Mouse (Mus musculus) monocyte, adult 5-6 weeks (primary cell): ENCODE measurements around the gene Rhbdl3. TPM values are rescaled to one million over a fixed set of nuclear protein-coding genes. Genes with fewer than 3 reads are reported as not detected.
"Not testable (repeated sequence)": the region's sequence is repeated elsewhere in the genome, so short reads cannot be mapped to it uniquely, and the experiment has no call there.

ENCODE experiments used
- ATAC-seq: fragments of 153-309, 156-312 bp; replicated peaks from 2 replicates; pipeline ENCODE4 v1.8.0; 2017; ENCODE audit warnings: mild to moderate bottlenecking; ENCODE audit not compliant: low TSS enrichment, insufficient number of reproducible peaks, severe bottlenecking, poor library complexity, low FRiP score
- total RNA-seq: library from RNA; stranded (forward); fragments of 200-1000, 200-491, 200-594 nt; gene quantifications from 3 replicates; pipeline ENCODE4 v1.2.3, GENCODE M21; 2017

Gene Rhbdl3
- total RNA-seq, 1 experiment from 2014 or later, result not detected

DNA sequence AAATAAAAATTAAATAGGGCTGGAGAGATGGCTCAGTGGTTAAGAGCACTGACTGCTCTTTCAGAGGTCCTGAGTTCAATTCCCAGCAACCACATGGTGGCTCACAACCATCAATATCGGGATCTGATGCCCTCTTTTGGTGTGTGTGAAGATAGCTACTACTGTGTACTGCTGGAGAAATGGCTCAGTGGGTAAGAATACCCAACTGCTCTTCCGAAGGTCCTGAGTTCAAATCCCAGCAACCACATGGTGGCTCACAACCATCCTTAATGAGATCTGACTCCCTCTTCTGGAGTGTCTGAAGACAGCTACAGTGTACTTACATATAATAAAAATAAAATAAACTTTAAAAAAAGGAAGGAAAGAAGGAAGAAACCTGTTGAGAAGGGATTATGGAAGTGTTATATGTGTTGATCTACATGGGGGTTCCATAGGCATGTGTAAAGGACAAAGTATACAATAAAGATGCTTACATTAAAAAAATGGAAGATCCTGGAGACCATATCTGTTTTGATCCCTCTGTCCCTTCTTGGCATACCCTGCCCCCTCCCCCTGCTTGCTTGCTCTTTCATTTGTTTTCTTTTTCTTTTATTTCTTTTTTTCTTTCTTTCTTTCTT lies 77.8 kb downstream of the Rhbdl3 start:
- not testable (repeated sequence) for ATAC-seq

- not testable (repeated sequence) for ATAC-seq
Observed at GRCm38 (mm10) chr11:80379184-80379583, 78.5 kb downstream of the Rhbdl3 start.

DNA sequence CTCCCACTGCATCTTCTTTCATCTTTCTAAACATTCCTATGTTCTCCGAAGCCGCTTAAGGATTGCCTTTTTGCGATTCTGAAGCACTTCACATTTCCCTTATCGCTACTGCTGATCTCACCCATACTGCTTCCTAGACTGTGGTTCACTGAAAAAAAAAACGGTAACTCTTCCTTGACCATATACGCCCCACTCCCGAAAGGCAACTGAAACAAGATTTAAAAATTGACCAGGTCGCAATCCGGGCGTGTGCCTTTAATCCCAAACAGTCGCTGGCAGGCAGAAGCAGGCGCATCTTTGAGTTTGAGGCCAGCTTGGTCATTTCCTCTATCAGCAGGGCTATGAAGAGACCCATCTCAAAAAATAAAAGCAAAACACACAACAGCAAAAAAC lies 81.9 kb downstream of the Rhbdl3 start:
- no peak for ATAC-seq

GRCm38 (mm10) chr11:80383019-80383625 lies 82.4 kb downstream of the Rhbdl3 start, which contains the start of gene Zfp207:
Zfp207 (plus strand) TSS chr11:80383279.
- peak; percentile 96 for ATAC-seq

GRCm38 (mm10) chr11:80383626-80384046 lies 82.9 kb downstream of the Rhbdl3 start:
- ATAC-seq, result peak; percentile 38

GRCm38 (mm10) chr11:80384461-80384860 lies 83.7 kb downstream of the Rhbdl3 start:
- no peak for ATAC-seq

DNA sequence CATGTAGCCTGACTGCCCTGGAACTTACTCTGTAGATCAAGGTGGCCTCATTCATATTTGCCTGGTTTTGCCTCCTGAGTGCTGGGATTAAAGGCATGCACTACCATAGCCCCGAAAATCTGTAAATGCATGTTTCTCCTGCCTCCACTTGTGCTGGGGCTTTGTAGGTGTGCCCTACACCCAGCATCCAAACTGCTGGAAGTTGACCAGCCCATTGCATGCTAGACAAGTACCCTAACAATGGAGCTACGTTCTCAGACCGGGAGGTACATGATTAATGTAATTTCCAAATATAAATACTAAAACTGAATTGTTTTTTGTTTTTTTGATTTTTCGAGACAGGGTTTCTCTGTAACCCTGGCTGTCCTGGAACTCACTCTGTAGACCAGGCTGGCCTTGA lies 84.3 kb downstream of the Rhbdl3 start:
- ATAC-seq, result no peak

GRCm38 (mm10) chr11:80386790-80387189 lies 86.1 kb downstream of the Rhbdl3 start:
- no peak for ATAC-seq

- ATAC-seq, result no peak
Observed at GRCm38 (mm10) chr11:80389885-80390284, 89.2 kb downstream of the Rhbdl3 start.

DNA sequence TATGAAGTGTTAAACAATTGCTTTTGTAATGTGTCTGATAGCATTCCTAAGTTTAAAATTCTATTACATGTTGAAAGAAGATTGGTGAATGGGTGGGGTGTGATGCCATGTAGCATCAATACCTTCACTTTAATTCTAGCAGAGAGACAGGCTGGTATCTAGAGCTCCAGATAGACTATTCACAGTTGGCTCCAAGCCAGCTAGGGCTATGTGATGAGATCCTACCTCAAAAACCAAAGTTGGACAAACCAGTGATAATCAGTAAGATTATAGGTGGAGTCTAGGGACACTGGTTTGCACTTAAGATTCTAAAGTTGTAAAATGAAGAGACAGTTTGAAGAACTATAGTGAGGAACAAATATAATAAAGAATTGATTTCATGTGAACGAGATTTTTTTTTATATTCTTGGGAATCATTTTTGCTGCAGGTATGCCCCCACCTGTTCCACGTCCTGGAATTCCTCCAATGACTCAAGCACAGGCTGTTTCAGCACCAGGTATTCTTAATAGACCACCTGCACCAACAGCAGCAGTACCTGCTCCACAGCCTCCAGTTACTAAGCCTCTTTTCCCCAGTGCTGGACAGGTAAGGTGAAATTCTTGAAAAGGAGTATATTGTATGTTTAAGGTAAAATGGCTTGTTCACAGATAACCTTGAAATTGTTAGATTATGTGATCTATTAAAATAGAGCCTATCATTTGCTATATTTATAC lies 90.9 kb downstream of the Rhbdl3 start:
- no peak for ATAC-seq

DNA sequence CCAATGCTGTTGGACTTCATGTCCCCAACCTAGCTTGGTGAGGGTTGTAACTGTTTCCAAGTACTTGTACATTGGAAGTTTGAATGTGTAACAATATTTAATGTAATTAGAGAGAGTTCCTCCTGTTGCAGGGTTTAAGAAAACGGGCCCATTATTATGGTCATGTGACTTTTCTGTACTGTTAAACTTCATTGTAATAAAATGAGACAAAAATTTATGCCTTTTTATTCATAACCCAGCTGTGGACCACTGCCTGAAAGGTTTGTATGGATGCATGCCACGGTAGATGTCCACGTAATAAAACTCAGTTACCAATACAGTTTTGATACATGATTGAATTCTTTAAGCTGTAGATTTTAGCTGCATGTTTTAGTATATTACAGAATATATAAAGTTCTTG lies 95.2 kb downstream of the Rhbdl3 start:
- ATAC-seq, result no peak

DNA sequence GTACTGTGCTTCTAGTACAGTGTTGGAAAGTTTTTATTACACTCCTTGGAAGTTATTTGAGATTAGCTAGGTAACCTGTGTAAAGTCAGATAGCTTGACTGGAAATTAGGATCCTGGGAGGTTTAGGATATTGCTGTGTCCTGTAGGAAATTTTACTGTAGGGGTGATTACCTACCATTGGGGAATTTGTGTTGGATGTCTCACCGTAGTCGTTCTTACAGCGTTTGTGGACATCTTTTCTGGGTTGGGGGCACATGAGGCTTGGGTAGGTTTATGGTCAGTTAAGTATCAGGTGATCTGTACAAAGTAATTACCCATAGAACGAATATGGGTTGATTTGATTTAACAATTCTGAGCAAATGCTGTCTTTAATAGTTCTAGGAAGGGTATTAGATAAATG lies 95.9 kb downstream of the Rhbdl3 start:
- ATAC-seq, result no peak

Other genes starting within 250 kb of the Rhbdl3 start
- gene Crlf3, start 219.9 kb upstream of the Rhbdl3 start, total RNA-seq, result 144 to 183 TPM (median 162 TPM) in 3 replicates
- 3.5 to 5.8 TPM (median 4.6 TPM) in 3 replicates for gene Atad5, start 211.5 kb upstream of the Rhbdl3 start, total RNA-seq
- gene Tefm, start 158.7 kb upstream of the Rhbdl3 start, total RNA-seq, result 2.9 to 11.4 TPM (median 5.8 TPM) in 3 replicates
- 6.7 to 11.8 TPM (median 8.7 TPM) in 3 replicates for gene Adap2, start 146.8 kb upstream of the Rhbdl3 start, total RNA-seq
- 5.0 to 10.4 TPM (median 6.2 TPM) in 3 replicates for gene Rnf135, start 117.1 kb upstream of the Rhbdl3 start, total RNA-seq
- gene Rhot1, start 91.9 kb upstream of the Rhbdl3 start, total RNA-seq, result 48.4 to 57.1 TPM (median 56.2 TPM) in 3 replicates
- gene 5730455P16Rik, start 77.1 kb downstream of the Rhbdl3 start, total RNA-seq, result 4.8 to 8.8 TPM (median 8.3 TPM) in 3 replicates
- gene Zfp207, start 82.4 kb downstream of the Rhbdl3 start, total RNA-seq, result 195 to 258 TPM (median 204 TPM) in 3 replicates
- gene Psmd11, start 127.7 kb downstream of the Rhbdl3 start, total RNA-seq, result 47.1 to 87.8 TPM (median 55.9 TPM) in 3 replicates
- 0.49 to 3.8 TPM (median 2.4 TPM) in 3 replicates for gene Cdk5r1, start 176.1 kb downstream of the Rhbdl3 start, total RNA-seq